Mouse (Mus musculus): ENCODE measurements at regions not wholly inside any gene's neighbourhood (a gene's known extent, or its start where the extent isn't known, plus 50 kb on each side); places are given as distances from the start of the nearest gene placed in this dataset.

- Histone ChIP-seq H3K36me3 (replicated peaks; ENCODE audit: control insufficient read depth, insufficient read depth, low read depth) (no peaks in the 10 kb centered on the region), H3K9me3 (ENCODE audit: control insufficient read depth, low read length) (no peaks in the 10 kb centered on the region), H3K4me1 (replicated peaks; ENCODE audit: control insufficient read depth in 2 of 2, insufficient read depth in 2 of 2, low read length in 1 of 2) (no peaks in the 10 kb centered on the region), H3K9ac (replicated peaks) (no peak overlapping the region), H3K27ac (no peak overlapping the region), H3K4me2 (ENCODE audit: low read depth) (no peak overlapping the region), H3K27me3 (ENCODE audit: control insufficient read depth, insufficient read depth, low read length) (no peaks in the 10 kb centered on the region), H3K4me3 (ENCODE audit: insufficient read depth in 1 of 2, low read depth in 2 of 2, low read length in 2 of 2) (no peak overlapping the region)
- TF ChIP-seq CTCF (IDR thresholded peaks at IDR 0.05; ENCODE audit: low read depth), result no peak
- TF ChIP-seq EP300 (IDR thresholded peaks at IDR 0.05; ENCODE audit: low read depth), result no peak
- DNase-seq (ENCODE audit: low read depth in 3 of 3, low spot score in 3 of 3) (no peak), ATAC-seq (ENCODE audit: insufficient read depth) (no peak)
- WGBS (ENCODE audit: insufficient replicate concordance), result 65% methylated on average over 4 of the region's 4 CpGs
Observed at GRCm38 (mm10) chr2:166331192-166331591, 175.7 kb upstream of the Sulf2 start.

- H3K9ac ChIP-seq (replicated peaks), result no peak overlapping the region
- TF ChIP-seq EP300 (IDR thresholded peaks at IDR 0.05; ENCODE audit: low read depth), result no peak
- TF ChIP-seq CTCF (IDR thresholded peaks at IDR 0.05; ENCODE audit: low read depth), result no peak
- H3K4me3 ChIP-seq (ENCODE audit: insufficient read depth in 1 of 2, low read depth in 2 of 2, low read length in 2 of 2), result no peak overlapping the region
- no peaks in the 10 kb centered on the region for H3K4me1 ChIP-seq (replicated peaks; ENCODE audit: control insufficient read depth in 2 of 2, insufficient read depth in 2 of 2, low read length in 1 of 2)
- H3K4me2 ChIP-seq (ENCODE audit: low read depth), result no peak overlapping the region
- DNase-seq (ENCODE audit: low read depth in 3 of 3, low spot score in 3 of 3) (no peak), ATAC-seq (ENCODE audit: insufficient read depth) (no peak)
- H3K27ac ChIP-seq, result no peak overlapping the region
- no peaks in the 10 kb centered on the region for H3K27me3 ChIP-seq (ENCODE audit: control insufficient read depth, insufficient read depth, low read length)
- H3K36me3 ChIP-seq (replicated peaks; ENCODE audit: control insufficient read depth, insufficient read depth, low read depth), result no peaks in the 10 kb centered on the region
- WGBS (ENCODE audit: insufficient replicate concordance), result 25% methylated on average over 6 of the region's 6 CpGs
- H3K9me3 ChIP-seq (ENCODE audit: control insufficient read depth, low read length), result no peaks in the 10 kb centered on the region
Observed at GRCm38 (mm10) chr2:166330364-166330763, 174.9 kb upstream of the Sulf2 start.

- TF ChIP-seq EP300 (IDR thresholded peaks at IDR 0.05; ENCODE audit: low read depth), result no peak
- no peak for TF ChIP-seq CTCF (IDR thresholded peaks at IDR 0.05; ENCODE audit: low read depth)
- Histone ChIP-seq H3K4me2 (ENCODE audit: low read depth) (no peak overlapping the region), H3K27ac (no peak overlapping the region), H3K9me3 (ENCODE audit: control insufficient read depth, low read length) (no peaks in the 10 kb centered on the region), H3K27me3 (ENCODE audit: control insufficient read depth, insufficient read depth, low read length) (no peaks in the 10 kb centered on the region), H3K9ac (replicated peaks) (no peak overlapping the region), H3K4me1 (replicated peaks; ENCODE audit: control insufficient read depth in 2 of 2, insufficient read depth in 2 of 2, low read length in 1 of 2) (no peaks in the 10 kb centered on the region), H3K36me3 (replicated peaks; ENCODE audit: control insufficient read depth, insufficient read depth, low read depth) (no peaks in the 10 kb centered on the region), H3K4me3 (ENCODE audit: insufficient read depth in 1 of 2, low read depth in 2 of 2, low read length in 2 of 2) (no peak overlapping the region)
- 55% methylated on average over 14 of the region's 14 CpGs for WGBS (ENCODE audit: insufficient replicate concordance)
- ATAC-seq (ENCODE audit: insufficient read depth), result no peak
- no peak for DNase-seq (ENCODE audit: low read depth in 3 of 3, low spot score in 3 of 3)
Observed at GRCm38 (mm10) chr2:166329556-166330340, 174.3 kb upstream of the Sulf2 start.

GRCm38 (mm10) chr2:166326932-166327331 lies 171.5 kb upstream of the Sulf2 start:
- Histone ChIP-seq H3K4me2 (ENCODE audit: low read depth) (no peak overlapping the region), H3K9ac (replicated peaks) (no peak overlapping the region), H3K4me3 (ENCODE audit: insufficient read depth in 1 of 2, low read depth in 2 of 2, low read length in 2 of 2) (no peak overlapping the region), H3K9me3 (ENCODE audit: control insufficient read depth, low read length) (no peaks in the 10 kb centered on the region), H3K4me1 (replicated peaks; ENCODE audit: control insufficient read depth in 2 of 2, insufficient read depth in 2 of 2, low read length in 1 of 2) (no peaks in the 10 kb centered on the region), H3K36me3 (replicated peaks; ENCODE audit: control insufficient read depth, insufficient read depth, low read depth) (no peaks in the 10 kb centered on the region), H3K27ac (no peak overlapping the region), H3K27me3 (ENCODE audit: control insufficient read depth, insufficient read depth, low read length) (no peaks in the 10 kb centered on the region)
- ATAC-seq (ENCODE audit: insufficient read depth), result no peak
- no peak for DNase-seq (ENCODE audit: low read depth in 3 of 3, low spot score in 3 of 3)
- WGBS (ENCODE audit: insufficient replicate concordance), result 58% methylated on average over 5 of the region's 5 CpGs
- no peak for TF ChIP-seq EP300 (IDR thresholded peaks at IDR 0.05; ENCODE audit: low read depth)
- no peak for TF ChIP-seq CTCF (IDR thresholded peaks at IDR 0.05; ENCODE audit: low read depth)

GRCm38 (mm10) chr2:166324954-166325353 lies 169.5 kb upstream of the Sulf2 start:
- Histone ChIP-seq H3K4me2 (ENCODE audit: low read depth) (no peak overlapping the region), H3K36me3 (replicated peaks; ENCODE audit: control insufficient read depth, insufficient read depth, low read depth) (no peaks in the 10 kb centered on the region), H3K9me3 (ENCODE audit: control insufficient read depth, low read length) (no peaks in the 10 kb centered on the region), H3K27me3 (ENCODE audit: control insufficient read depth, insufficient read depth, low read length) (no peaks in the 10 kb centered on the region), H3K4me3 (ENCODE audit: insufficient read depth in 1 of 2, low read depth in 2 of 2, low read length in 2 of 2) (no peak overlapping the region), H3K4me1 (replicated peaks; ENCODE audit: control insufficient read depth in 2 of 2, insufficient read depth in 2 of 2, low read length in 1 of 2) (no peaks in the 10 kb centered on the region), H3K27ac (no peak overlapping the region), H3K9ac (replicated peaks) (no peak overlapping the region)
- TF ChIP-seq CTCF (IDR thresholded peaks at IDR 0.05; ENCODE audit: low read depth) (no peak), EP300 (IDR thresholded peaks at IDR 0.05; ENCODE audit: low read depth) (no peak)
- 62% methylated on average over 3 of the region's 3 CpGs for WGBS (ENCODE audit: insufficient replicate concordance)
- ATAC-seq (ENCODE audit: insufficient read depth) (no peak), DNase-seq (ENCODE audit: low read depth in 3 of 3, low spot score in 3 of 3) (no peak)
